Mouse (Mus musculus) colon, adult 2 months (tissue): ENCODE measurements around the gene Tut7. TPM values are rescaled to one million over a fixed set of nuclear protein-coding genes. Genes with fewer than 3 reads are reported as not detected.

Experiments used
- polyA plus RNA-seq: library from polyadenylated mRNA; depleted of rRNA; stranded (reverse); fragments of >200 nt; gene quantifications from 2 replicates; pipeline ENCODE4 v1.2.3, GENCODE M21; 2012; rRNA removed

Gene Tut7
- 19.0 and 20.4 TPM in 2 replicates for polyA plus RNA-seq

GRCm38 (mm10) chr13:59822507-59823462 lies at the start of gene Tut7:
TSS of gene Tut7 (minus strand) at chr13:59823147.

DNA sequence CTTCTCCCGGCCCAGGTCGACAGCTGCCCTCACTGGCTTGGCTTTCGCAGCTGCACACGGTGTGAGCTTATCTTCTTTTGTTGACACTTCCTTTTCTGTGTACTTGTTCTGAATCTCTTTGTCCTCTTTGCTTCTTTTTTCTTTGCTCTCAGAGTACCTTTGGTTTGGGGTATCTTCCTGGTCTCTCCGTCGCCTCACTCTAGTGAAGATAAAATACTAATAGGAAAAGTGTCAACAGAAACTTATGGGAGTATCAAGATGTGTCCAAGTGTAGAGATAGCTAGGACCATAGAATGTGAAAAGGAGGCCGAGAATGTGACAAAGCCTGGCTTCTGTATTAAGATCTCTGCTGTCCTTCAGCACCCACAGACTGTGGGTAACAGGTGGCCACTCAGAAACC lies 40.8 kb downstream of the Tut7 start, which contains the start of gene Gm49354:
TSS of gene Gm49354 (minus strand) at position 101 of the 400 bp plus-strand sequence.

GRCm38 (mm10) chr13:59769296-59770163 lies 53.4 kb downstream of the Tut7 start, which contains the start of gene Isca1:
TSS of gene Isca1 (minus strand) at chr13:59769810.

GRCm38 (mm10) chr13:59746711-59747110 lies 76.2 kb downstream of the Tut7 start, which contains the start of gene 1700014D04Rik:
TSS of gene 1700014D04Rik (minus strand) at chr13:59746752.

DNA sequence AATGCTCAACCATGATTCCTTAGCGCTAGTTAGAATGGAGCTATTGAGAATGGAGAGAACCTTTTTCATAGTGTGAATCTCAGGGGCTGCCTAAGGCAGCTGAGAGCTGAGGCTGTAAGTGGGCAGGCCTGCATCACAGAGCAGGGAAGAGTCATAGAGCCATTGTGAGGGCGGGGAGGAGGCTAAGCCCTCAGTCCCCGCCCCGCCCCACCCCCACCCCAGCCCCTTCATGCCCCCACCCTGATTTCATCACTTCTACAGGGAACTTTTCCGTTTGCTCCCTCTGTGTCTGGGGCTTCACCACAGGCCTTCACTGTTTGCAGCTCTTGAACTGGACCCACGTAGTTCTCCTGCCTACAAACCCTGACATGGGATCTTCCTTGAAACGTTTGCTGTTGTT lies 91.3 kb downstream of the Tut7 start, which contains the start of gene Spata31d1d:
TSS of gene Spata31d1d (minus strand) at position 101 of the 400 bp plus-strand sequence.

Other genes with a start within 250 kb of the Tut7 start
- 2.1 and 2.6 TPM in 2 replicates for gene Agtpbp1, start 237.9 kb downstream of the Tut7 start, polyA plus RNA-seq
- gene Naa35, start 237.9 kb downstream of the Tut7 start, polyA plus RNA-seq: 28.1 and 32.8 TPM in 2 replicates
- gene Golm1, start 147.3 kb downstream of the Tut7 start, polyA plus RNA-seq: 129 and 147 TPM in 2 replicates
- gene 4921517D22Rik, start 129.0 kb downstream of the Tut7 start, polyA plus RNA-seq: not detected in 2 replicates
- gene Spata31d1a, start 112.8 kb downstream of the Tut7 start, polyA plus RNA-seq: not detected in 2 replicates
- gene Spata31d1b, start 110.9 kb downstream of the Tut7 start, polyA plus RNA-seq: not detected in 2 replicates
- not detected in 2 replicates for gene Spata31d1d, start 91.4 kb downstream of the Tut7 start, polyA plus RNA-seq
- gene 1700014D04Rik, start 76.4 kb downstream of the Tut7 start, polyA plus RNA-seq: not detected in 2 replicates
- gene Isca1, start 53.3 kb downstream of the Tut7 start, polyA plus RNA-seq: 50.1 and 59.4 TPM in 2 replicates
- not detected in 2 replicates for gene Gm49354, start 40.9 kb downstream of the Tut7 start, polyA plus RNA-seq